Mouse (Mus musculus): ENCODE measurements around the gene Rpf1. TPM values are rescaled to one million over a fixed set of nuclear protein-coding genes. Genes with fewer than 3 reads are reported as not detected.

The Rpf1 gene
- total RNA-seq (2012; rRNA removed) (100 and 121 TPM in 2 replicates), total RNA-seq (2014; rRNA removed) (262 and 300 TPM in 2 replicates), polyA plus RNA-seq (2012; ENCODE audit: insufficient read length, low read depth) (185 and 207 TPM in 2 replicates)

- Histone ChIP-seq H3K4me3 (replicated peaks in 1 of 3; ENCODE audit: low read depth in 2 of 3, low read length in 2 of 3, poor library complexity in 1 of 3) (peak within 1 kb of the TSS; percentile 75 to 87 (median 78)), H3K4me2 (ENCODE audit: insufficient read depth, low read depth, poor library complexity, severe bottlenecking) (peak within 1 kb of the TSS; percentile 70), H3K9ac (ENCODE audit: insufficient read depth, low read depth) (peak within 1 kb of the TSS; percentile 94), H3K79me2 (replicated peaks; ENCODE audit: control insufficient read depth, extremely low read depth, insufficient read depth, poor library complexity, severe bottlenecking) (peaks cover 29% of the 10 kb centered on the region), H3K27ac (ENCODE audit: insufficient read depth, low read depth) (peak within 1 kb of the TSS; percentile 81), H3K4me1 (ENCODE audit: control insufficient read depth in 1 of 2, insufficient read depth in 2 of 2) (peaks cover 2 to 17% of the 10 kb centered on the region in 2 experiments), H3K9me3 (replicated peaks; ENCODE audit: low read length) (no peaks in the 10 kb centered on the region), H3K27me3 (replicated peaks) (no peaks in the 10 kb centered on the region), H3K36me3 (replicated peaks in 1 of 2; ENCODE audit: control insufficient read depth in 1 of 2, insufficient read depth in 1 of 2, low read length in 1 of 2) (peaks cover 19 to 33% of the 10 kb centered on the region in 2 experiments)
- DNase-seq (ENCODE audit: extremely low read depth) = peak; percentile 99
- in situ Hi-C loops (cut with MboI; ENCODE audit: low pct_ligation_motif_present, low pct_unique_long_range_greater_than_20kb, low sequenced_read_pairs) (no loop called here), dilution Hi-C loops (cut with MboI; ENCODE audit: extremely low pct_ligation_motif_present, extremely low pct_unique_long_range_greater_than_20kb, low sequenced_read_pairs) (no loop called here)
- TF ChIP-seq RCOR1 (conservative IDR thresholded peaks at IDR 0.05; ENCODE audit: low read depth, low read length) = peak; percentile 96
- peak; percentile 99 for TF ChIP-seq ELF1 (IDR thresholded peaks at IDR 0.05; ENCODE audit: low read depth, low read length)
- no peak for TF ChIP-seq RAD21 (IDR thresholded peaks at IDR 0.05; ENCODE audit: low read depth, low read length)
- TF ChIP-seq PAX5 (IDR thresholded peaks at IDR 0.05; ENCODE audit: low read length) = no peak
- TF ChIP-seq CHD1 (IDR thresholded peaks at IDR 0.05; ENCODE audit: low read depth, low read length) = peak; percentile 94; the same call in 1 of the 2 replicates
- TF ChIP-seq UBTF (IDR thresholded peaks at IDR 0.05; ENCODE audit: low read depth, low read length) = 0 out of 2 replicates have a peak, but pooled peaks have one; percentile 10
- TF ChIP-seq USF1 (IDR thresholded peaks at IDR 0.05; ENCODE audit: low read depth, low read length) = no peak
- peak; percentile 68 for TF ChIP-seq NRF1 (IDR thresholded peaks at IDR 0.05; ENCODE audit: low read depth, low read length)
- TF ChIP-seq POLR2A (IDR thresholded peaks at IDR 0.05; ENCODE audit: low read depth, low read length) = peak; percentile 94
- no peak for TF ChIP-seq ZC3H11A (IDR thresholded peaks at IDR 0.05; ENCODE audit: low read depth, low read length)
- peak; percentile 95 for TF ChIP-seq HCFC1 (IDR thresholded peaks at IDR 0.05; ENCODE audit: low read depth, low read length)
- TF ChIP-seq BHLHE40 (IDR thresholded peaks at IDR 0.05; ENCODE audit: low read depth, low read length) = peak; percentile 41; the same call in 1 of the 2 replicates
- TF ChIP-seq JUND (conservative IDR thresholded peaks at IDR 0.05; ENCODE audit: low read depth, low read length) = no peak
- TF ChIP-seq CHD2 (IDR thresholded peaks at IDR 0.05; ENCODE audit: low read length) = peak; percentile 98
- TF ChIP-seq POLR2AphosphoS2 (IDR thresholded peaks at IDR 0.05; ENCODE audit: low read depth, low read length) = peak; percentile 94
- TF ChIP-seq MAX (IDR thresholded peaks at IDR 0.05; ENCODE audit: low read length) = peak; percentile 85
- peak; percentile 99 for TF ChIP-seq KAT2A (IDR thresholded peaks at IDR 0.05; ENCODE audit: insufficient replicate concordance, low read length)
- TF ChIP-seq TCF12 (IDR thresholded peaks at IDR 0.05; ENCODE audit: low read depth, low read length) = peak; percentile 97
- peak; percentile 82; the same call in 1 of the 2 replicates for TF ChIP-seq GABPA (IDR thresholded peaks at IDR 0.05; ENCODE audit: insufficient replicate concordance, low read depth, low read length)
- TF ChIP-seq MXI1 (IDR thresholded peaks at IDR 0.05; ENCODE audit: low read depth, low read length) = peak; percentile 91
- TF ChIP-seq CTCF (conservative IDR thresholded peaks at IDR 0.05 in 1 of 2, IDR thresholded peaks at IDR 0.05 in 1 of 2; ENCODE audit: low read depth in 2 of 2, low read length in 2 of 2) = no peak
- TF ChIP-seq SMC3 (IDR thresholded peaks at IDR 0.05; ENCODE audit: low read depth, low read length) = no peak
- TF ChIP-seq TBP (conservative IDR thresholded peaks at IDR 0.05; ENCODE audit: low read depth, low read length) = peak; percentile 97
- TF ChIP-seq E2F4 (IDR thresholded peaks at IDR 0.05; ENCODE audit: insufficient replicate concordance, low read depth, low read length) = peak; percentile 65; the same call in 1 of the 2 replicates
- peak; percentile 94 for TF ChIP-seq MYC (IDR thresholded peaks at IDR 0.05; ENCODE audit: low read depth, low read length)
- TF ChIP-seq NELFE (IDR thresholded peaks at IDR 0.05; ENCODE audit: low read depth, low read length) = peak; percentile 99
- TF ChIP-seq SIN3A (IDR thresholded peaks at IDR 0.05; ENCODE audit: low read length) = peak; percentile 98
- peak; percentile 97 for TF ChIP-seq ZMIZ1 (IDR thresholded peaks at IDR 0.05; ENCODE audit: low read depth, low read length)
- peak; percentile 84 for TF ChIP-seq IRF4 (IDR thresholded peaks at IDR 0.05; ENCODE audit: low read depth, low read length)
- peak; percentile 74 for TF ChIP-seq MEF2A (IDR thresholded peaks at IDR 0.05; ENCODE audit: borderline replicate concordance, low read depth, low read length)
- 0 out of 2 replicates have a peak, but pooled peaks have one; percentile 50 for TF ChIP-seq ETS1 (conservative IDR thresholded peaks at IDR 0.05; ENCODE audit: low read depth, low read length)
Observed at GRCm38 (mm10) chr3:146520798-146521651, at the start of gene Rpf1. Rpf1 (minus strand) TSS chr3:146521429.
